22 mouse cellular contexts compared by ENCODE assay signal in genomic region chr15:102165468-102166100, GRCm38 (mm10). TPM values are rescaled to one million over a fixed set of nuclear protein-coding genes. Genes with fewer than 3 reads are reported as not detected.
DNase-seq lines count a peak whose midpoint lies in the region; ATAC-seq lines count a peak whose summit lies in the region.
"Had no signal": no experiment of that assay in that cellular context is flagged by ENCODE, and none has a peak within 500 bp of the region (broad histone marks: within the 10 kb centered on the region; RNA-seq: fewer than 3 reads in every experiment).

No protein-coding gene starts in this region.

- H3K9ac ChIP-seq in embryonic facial prominence, embryonic 11.5 days (replicated peaks; ENCODE audit: low read length) = no peak overlapping the region; the same call in 1 of the 2 replicates
- no peak overlapping the region for H3K9ac ChIP-seq in limb, embryonic 13.5 days
- H3K9ac ChIP-seq: liver, embryonic 14.5 days had no signal

- no peaks in the 10 kb centered on the region for H3K27me3 ChIP-seq in embryonic facial prominence, embryonic 11.5 days (ENCODE audit: control insufficient read depth, insufficient read depth, low read length)
- H3K27me3 ChIP-seq in limb, embryonic 13.5 days = no peaks in the 10 kb centered on the region

- no peak for ATAC-seq in embryonic facial prominence, embryonic 11.5 days (replicated peaks; ENCODE audit: insufficient number of reproducible peaks, low FRiP score, low TSS enrichment, low read depth)
- no peak for ATAC-seq in limb, embryonic 13.5 days (ENCODE audit: low FRiP score, low read depth)
- ATAC-seq: hindbrain, embryonic 16.5 days had no signal

- H3K4me1 ChIP-seq in embryonic facial prominence, embryonic 11.5 days (ENCODE audit: control insufficient read depth, insufficient read depth, low read length) = no peaks in the 10 kb centered on the region
- H3K4me1 ChIP-seq in limb, embryonic 13.5 days = peaks cover 45% of the 10 kb centered on the region

- H3K27ac ChIP-seq in embryonic facial prominence, embryonic 11.5 days (replicated peaks; ENCODE audit: low read depth, low read length) = no peak overlapping the region
- H3K27ac ChIP-seq in limb, embryonic 13.5 days = 0 out of 2 replicates have a peak overlapping the region, but pooled peaks have one; percentile 33
- H3K27ac ChIP-seq: forebrain, embryonic 10.5 days; liver, embryonic 14.5 days; stomach, postnatal 0 days had no signal

- H3K9me3 ChIP-seq in embryonic facial prominence, embryonic 11.5 days (replicated peaks; ENCODE audit: control insufficient read depth, low read length) = no peaks in the 10 kb centered on the region
- no peaks in the 10 kb centered on the region for H3K9me3 ChIP-seq in limb, embryonic 13.5 days
- H3K9me3 ChIP-seq: forebrain, embryonic 10.5 days; megakaryocyte, embryonic 14.5 days had no signal

- H3K4me3 ChIP-seq in embryonic facial prominence, embryonic 11.5 days (ENCODE audit: low read depth, low read length) = no peak overlapping the region
- H3K4me3 ChIP-seq in limb, embryonic 13.5 days = no peak overlapping the region
- H3K4me3 ChIP-seq: forebrain, embryonic 10.5 days; megakaryocyte, embryonic 14.5 days had no signal

- 30% methylated on average over 6 of the region's 6 CpGs for WGBS in embryonic facial prominence, embryonic 11.5 days
- 34% methylated on average over 6 of the region's 6 CpGs for WGBS in limb, embryonic 13.5 days

- peak; percentile 74 for DNase-seq in CD4-positive helper T cell, adult 2 months (ENCODE audit: low read depth, low spot score)
- DNase-seq in embryonic facial prominence, embryonic 11.5 days (ENCODE audit: low spot score) = peak; percentile 26
- DNase-seq in thymus, postnatal 0 days (ENCODE audit: low spot score) = peak; percentile 68
- no peak for DNase-seq in testis, postnatal 10 days (ENCODE audit: low spot score)
- no peak for DNase-seq in retina, postnatal 1 day
- DNase-seq in kidney, adult 18-20 months = no peak
- DNase-seq in layer of hippocampus, adult 11-12 months (ENCODE audit: low spot score) = no peak
- DNase-seq: adrenal gland, adult 2 months; cerebellum, adult 11 months; cerebellum, postnatal 25 days; gastrocnemius, postnatal 36 days; heart, postnatal 14 days; kidney, adult 2 months; kidney, postnatal 4 days; right cerebral cortex, postnatal 25 days had no signal

- no peak overlapping the region for H3K4me2 ChIP-seq in embryonic facial prominence, embryonic 11.5 days (ENCODE audit: low read depth, low read length)
- no peak overlapping the region for H3K4me2 ChIP-seq in limb, embryonic 13.5 days (replicated peaks)
- H3K4me2 ChIP-seq: heart, embryonic 11.5 days had no signal

- no peaks in the 10 kb centered on the region for H3K36me3 ChIP-seq in embryonic facial prominence, embryonic 11.5 days (replicated peaks; ENCODE audit: control insufficient read depth, insufficient read depth, low read depth, low read length)
- H3K36me3 ChIP-seq in limb, embryonic 13.5 days = no peaks in the 10 kb centered on the region
- H3K36me3 ChIP-seq: forebrain, embryonic 10.5 days had no signal

RNA-seq across cellular contexts. Expression of gene Soat2, which starts 15.3 kb away (rescaled TPM):
- polyA plus RNA-seq in embryonic facial prominence, embryonic 11.5 days (2014; fragmentation: Nextera tagmentation; extraction: Ambion mirVana) = 0.10 TPM in 1 of 2 replicates, not detected in the other
- polyA plus RNA-seq in limb, embryonic 13.5 days (2015; fragmentation: Nextera tagmentation; extraction: Ambion mirVana) = 0.20 and 0.27 TPM in 2 replicates
- 1.0 and 1.1 TPM in 2 replicates for polyA plus RNA-seq in thymus, postnatal 0 days (2015; fragmentation: Nextera tagmentation; extraction: Ambion mirVana)
- polyA plus RNA-seq: hindbrain, embryonic 16.5 days had no signal

RNA-seq across cellular contexts. Expression of gene Igfbp6, which starts 21.4 kb away (rescaled TPM):
- polyA plus RNA-seq in embryonic facial prominence, embryonic 11.5 days (2014; fragmentation: Nextera tagmentation; extraction: Ambion mirVana) = 0.70 TPM in 1 of 2 replicates, not detected in the other
- polyA plus RNA-seq in limb, embryonic 13.5 days (2015; fragmentation: Nextera tagmentation; extraction: Ambion mirVana) = 3.9 and 4.4 TPM in 2 replicates
- polyA plus RNA-seq in thymus, postnatal 0 days (2015; fragmentation: Nextera tagmentation; extraction: Ambion mirVana) = 6.8 and 7.5 TPM in 2 replicates

RNA-seq across cellular contexts. Expression of gene Spryd3, which starts 29.6 kb away (rescaled TPM):
- polyA plus RNA-seq in embryonic facial prominence, embryonic 11.5 days (2014; fragmentation: Nextera tagmentation; extraction: Ambion mirVana) = 8.2 and 9.3 TPM in 2 replicates
- 22.9 and 23.2 TPM in 2 replicates for polyA plus RNA-seq in limb, embryonic 13.5 days (2015; fragmentation: Nextera tagmentation; extraction: Ambion mirVana)
- polyA plus RNA-seq in thymus, postnatal 0 days (2015; fragmentation: Nextera tagmentation; extraction: Ambion mirVana) = 19.1 and 19.9 TPM in 2 replicates

RNA-seq across cellular contexts. Expression of gene Zfp740, which starts 37.5 kb away (rescaled TPM):
- 68.1 and 68.9 TPM in 2 replicates for polyA plus RNA-seq in embryonic facial prominence, embryonic 11.5 days (2014; fragmentation: Nextera tagmentation; extraction: Ambion mirVana)
- polyA plus RNA-seq in limb, embryonic 13.5 days (2015; fragmentation: Nextera tagmentation; extraction: Ambion mirVana) = 74.2 and 82.6 TPM in 2 replicates
- polyA plus RNA-seq in thymus, postnatal 0 days (2015; fragmentation: Nextera tagmentation; extraction: Ambion mirVana) = 48.8 and 64.9 TPM in 2 replicates

RNA-seq across cellular contexts. Expression of gene Csad, which starts 38.9 kb away (rescaled TPM):
- 31.9 and 34.6 TPM in 2 replicates for polyA plus RNA-seq in embryonic facial prominence, embryonic 11.5 days (2014; fragmentation: Nextera tagmentation; extraction: Ambion mirVana)
- 75.2 and 82.1 TPM in 2 replicates for polyA plus RNA-seq in limb, embryonic 13.5 days (2015; fragmentation: Nextera tagmentation; extraction: Ambion mirVana)
- 32.2 and 33.7 TPM in 2 replicates for polyA plus RNA-seq in thymus, postnatal 0 days (2015; fragmentation: Nextera tagmentation; extraction: Ambion mirVana)

Comparison
In these comparisons a context has a peak if more than half of its experiments do, and no peak if none do; other contexts are left out.
1. DNase-seq: peak in CD4-positive helper T cell, adult 2 months (single experiment), embryonic facial prominence, embryonic 11.5 days (single experiment) and thymus, postnatal 0 days (single experiment); none in testis, postnatal 10 days (single experiment), retina, postnatal 1 day (single experiment), kidney, adult 18-20 months (single experiment) and layer of hippocampus, adult 11-12 months (single experiment).